Mouse (Mus musculus) spleen, adult 12 weeks (tissue): ENCODE measurements around the gene Prorsd1.
"Not testable (repeated sequence)": the region's sequence is repeated elsewhere in the genome, so short reads cannot be mapped to it uniquely, and the experiment has no call there.

Experiments
- DNase-seq: peaks from one replicate; pipeline ENCODE4 v3.0.0; 2022; ENCODE audit warnings: low spot score

Gene Prorsd1

DNA sequence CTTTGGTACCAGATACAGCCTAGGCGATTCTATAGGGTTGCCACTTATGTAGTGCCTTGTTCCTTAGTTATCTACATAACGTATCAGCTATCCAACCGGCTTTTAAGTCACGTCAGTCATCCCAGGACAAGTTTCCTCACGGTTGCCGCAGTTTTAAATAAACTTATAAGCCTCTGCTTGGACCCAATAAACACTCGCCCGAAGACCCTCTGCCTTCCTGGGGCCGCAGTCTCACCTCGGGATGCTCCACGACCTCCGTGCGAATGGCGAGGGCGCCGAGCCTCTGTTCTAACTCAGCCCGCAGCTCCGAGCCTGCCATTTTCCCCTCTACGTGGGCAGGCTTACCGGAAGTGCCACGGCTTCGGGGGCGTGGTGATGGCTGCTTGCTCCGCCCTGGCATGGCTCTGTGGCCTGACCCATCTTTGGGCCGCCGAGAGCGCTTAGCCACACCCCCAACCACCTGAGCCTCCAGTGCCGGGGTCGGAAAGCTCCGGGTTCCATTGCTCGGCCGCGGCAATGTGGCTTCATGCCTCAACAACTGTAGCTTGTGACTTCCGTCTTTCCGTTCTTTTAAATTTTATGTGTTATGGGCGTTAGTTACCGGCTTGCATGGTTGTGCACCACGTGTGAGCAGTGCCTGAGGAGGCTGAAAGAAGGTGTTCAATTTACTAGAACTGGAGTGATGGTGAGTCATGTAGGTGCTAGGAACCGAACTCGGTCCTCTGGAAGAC is at the start of gene Prorsd1:
Prorsd1 (minus strand) TSS at position 352 of the 731 bp plus-strand sequence.
- DNase-seq, result peak; percentile 91

GRCm38 (mm10) chr11:29563406-29563805 is 48.6 kb upstream of the Prorsd1 start:
- DNase-seq, result no peak

DNA sequence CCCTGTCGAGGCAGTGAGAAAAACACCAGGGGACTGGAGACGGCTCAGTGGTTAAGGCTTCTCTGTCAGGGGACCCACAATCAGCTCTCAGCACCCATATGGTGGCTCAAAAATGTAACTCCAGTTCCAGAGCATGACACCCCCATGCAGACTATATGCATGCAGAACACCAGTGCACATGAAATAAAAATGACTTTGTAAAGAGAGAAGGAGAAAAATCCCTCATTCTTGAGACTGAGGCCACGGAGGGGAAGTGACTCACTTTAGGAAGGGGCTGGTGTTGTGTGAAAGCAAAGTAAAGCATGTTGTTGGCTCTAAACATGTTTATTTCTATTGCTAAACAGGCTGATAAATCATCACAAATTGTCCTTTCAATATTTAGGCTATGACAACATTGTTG is 46.2 kb upstream of the Prorsd1 start:
- DNase-seq, result no peak

DNA sequence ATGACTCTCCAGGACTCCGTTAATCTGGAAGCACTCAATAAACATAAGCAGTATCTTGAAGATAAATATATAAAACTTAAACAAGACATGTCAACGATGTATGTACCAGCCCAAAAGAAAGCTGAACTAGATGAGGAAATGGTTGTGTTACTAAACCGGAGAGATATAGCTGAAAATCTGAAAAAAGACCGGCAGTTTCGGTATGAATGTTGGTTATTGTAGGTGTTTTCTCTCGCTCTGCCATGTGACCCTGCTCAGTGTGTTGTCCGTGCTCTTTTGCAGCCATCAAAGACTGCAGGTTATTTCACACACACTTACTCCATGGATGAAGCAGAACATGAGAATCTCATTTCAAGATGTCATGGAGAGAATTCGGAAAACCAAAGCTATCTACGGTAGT is 45.6 kb upstream of the Prorsd1 start:
- no peak for DNase-seq

DNA sequence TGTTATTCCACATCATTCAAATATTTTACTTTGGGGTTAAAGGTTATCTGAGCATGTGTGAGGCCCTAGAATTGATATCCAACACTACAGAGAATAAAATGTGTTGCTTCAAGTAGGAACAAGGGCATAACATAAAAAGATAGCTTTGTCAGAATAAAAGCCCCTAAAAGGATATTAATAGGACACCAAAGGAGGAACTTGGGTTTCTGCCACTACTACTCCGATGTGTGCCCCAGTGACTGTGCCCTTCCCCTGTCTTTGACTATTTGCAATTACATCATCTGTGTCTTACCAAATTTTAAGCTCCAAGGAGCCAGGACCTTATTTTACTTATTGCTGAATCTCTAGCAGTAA is 34.6 kb upstream of the Prorsd1 start:
- no peak for DNase-seq

DNA sequence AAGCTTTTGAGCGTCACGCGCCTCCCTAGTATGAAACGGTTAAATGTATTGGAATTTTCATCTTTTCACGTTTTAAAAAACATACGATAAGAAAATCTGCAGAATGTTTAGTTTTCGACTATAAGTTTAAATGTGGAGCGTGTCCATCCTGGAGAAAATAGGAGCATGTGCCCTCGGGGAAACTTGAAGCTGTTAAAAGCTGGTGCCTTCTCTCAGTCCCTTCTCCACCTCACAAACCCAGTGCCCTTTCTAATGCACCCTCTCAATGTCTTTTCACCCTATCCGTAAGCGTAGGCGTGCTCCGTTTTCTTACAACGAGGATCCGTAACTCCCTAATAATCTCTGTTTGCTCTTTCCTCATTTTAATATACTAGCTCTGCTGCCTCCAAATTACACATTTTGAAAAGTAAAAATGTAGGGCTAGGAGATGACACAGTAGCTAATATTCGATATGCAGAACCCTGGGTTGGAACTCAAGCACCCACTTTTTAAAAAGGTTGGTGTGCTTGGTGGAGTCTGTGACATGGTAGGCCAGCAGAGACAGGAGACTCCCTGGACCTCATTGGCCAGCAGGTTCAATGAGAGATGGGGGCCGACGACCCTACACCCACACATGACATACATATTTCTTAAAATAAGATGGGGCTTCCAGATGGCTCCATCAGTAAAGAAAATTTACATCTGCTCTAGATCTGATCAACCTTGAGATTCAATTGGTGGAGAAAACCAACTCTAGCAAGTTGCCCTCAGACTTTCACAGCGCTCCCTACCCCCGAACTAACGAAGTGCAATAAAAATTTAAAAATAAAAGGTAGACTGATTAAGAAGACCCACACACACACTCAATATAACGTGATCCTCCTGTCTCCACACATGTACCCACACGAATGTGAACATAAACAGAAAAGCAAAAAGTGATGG is 33.9 kb upstream of the Prorsd1 start:
- no peak for DNase-seq

DNA sequence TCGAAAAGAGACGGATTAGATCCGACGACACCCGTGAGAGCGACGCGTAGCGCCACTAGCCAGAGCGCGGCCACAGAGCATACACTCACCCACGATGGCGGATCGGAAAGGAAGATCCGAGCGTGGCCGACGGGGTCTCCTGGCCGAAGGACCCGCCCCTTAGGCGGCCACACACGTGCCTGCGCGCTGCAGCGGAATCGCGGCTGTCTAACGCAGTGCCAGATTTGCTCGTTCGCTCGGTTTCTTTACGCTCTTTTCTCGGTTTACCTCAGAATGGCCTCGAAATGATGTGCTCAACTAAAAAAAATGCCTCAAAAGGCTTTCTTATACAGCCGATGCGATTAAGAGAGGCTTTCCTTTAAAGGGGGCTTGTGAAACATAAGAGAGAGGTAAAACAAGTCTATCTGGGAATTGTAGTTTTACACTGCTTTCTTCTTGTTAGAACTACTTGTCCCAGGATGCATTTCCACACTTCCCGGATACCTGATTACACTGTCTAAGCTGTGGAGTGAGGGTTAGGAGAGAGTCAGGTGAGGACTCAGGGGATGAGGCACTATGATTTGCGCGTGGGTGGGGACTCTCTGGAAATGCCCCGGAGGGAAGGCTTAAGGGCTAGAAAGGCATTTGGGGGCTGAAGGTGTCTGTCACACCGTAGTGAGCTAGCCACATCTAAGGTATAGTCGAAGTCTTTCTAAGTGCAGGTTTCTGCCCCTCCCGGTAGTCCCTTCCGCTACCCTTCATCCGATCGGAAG is 33.1 kb upstream of the Prorsd1 start, which contains the start of the genes Clhc1 and Rps27a:
Clhc1 (plus strand) TSS at position 199 of the 752 bp plus-strand sequence.
Rps27a (minus strand) TSS at position 358 of the 752 bp plus-strand sequence.
- DNase-seq, result peak; percentile 94

- no peak for DNase-seq
Observed at GRCm38 (mm10) chr11:29547249-29547751, 32.5 kb upstream of the Prorsd1 start.

DNA sequence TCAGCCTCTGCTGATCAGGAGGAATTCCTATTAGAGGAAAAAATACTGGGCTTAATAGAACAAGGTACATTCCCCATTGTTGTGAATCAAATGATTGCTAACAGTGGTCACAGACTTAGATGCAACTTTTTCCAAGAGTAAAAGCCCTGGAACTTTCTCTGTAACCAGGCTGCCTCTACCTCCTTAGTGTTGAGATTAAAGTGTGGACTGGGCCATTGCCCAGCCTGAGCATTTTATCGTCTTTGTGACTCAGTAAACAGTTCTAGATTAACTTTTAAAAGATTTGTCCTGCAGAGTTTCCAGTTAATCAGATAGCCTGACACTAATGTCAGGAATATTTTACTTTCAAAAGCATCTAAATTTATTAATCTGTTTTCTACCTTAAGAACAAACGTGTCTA is 31.9 kb upstream of the Prorsd1 start:
- DNase-seq, result no peak

- DNase-seq, result not testable (repeated sequence)
Observed at GRCm38 (mm10) chr11:29546297-29546696, 31.5 kb upstream of the Prorsd1 start.

DNA sequence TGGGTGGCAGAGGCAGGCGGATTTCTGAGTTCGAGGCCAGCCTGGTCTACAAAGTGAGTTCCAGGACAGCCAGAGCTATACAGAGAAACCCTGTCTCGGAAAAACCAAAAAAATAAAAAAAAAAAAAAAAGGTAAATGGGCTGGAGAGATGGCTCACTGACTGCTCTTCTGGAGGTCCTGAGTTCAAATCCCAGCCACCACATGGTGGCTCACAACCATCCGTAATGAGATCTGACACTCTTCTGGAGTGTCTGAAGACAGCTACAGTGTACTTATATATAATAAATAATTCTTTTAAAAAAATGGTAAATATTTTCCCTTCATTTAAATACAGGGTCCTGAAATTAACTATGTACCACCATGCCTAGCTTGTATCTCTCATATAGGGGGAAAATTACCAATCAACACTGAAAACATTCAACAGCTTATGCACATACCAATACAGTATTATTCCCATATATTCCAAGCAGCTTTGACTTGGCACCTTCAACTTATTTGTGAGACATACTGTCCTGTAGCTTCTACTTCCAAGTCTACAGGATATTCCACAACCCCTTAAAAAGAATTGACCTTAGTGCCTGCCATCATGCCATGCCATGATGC is 30.4 kb upstream of the Prorsd1 start:
- not testable (repeated sequence) for DNase-seq

GRCm38 (mm10) chr11:29544225-29544945 is 29.6 kb upstream of the Prorsd1 start:
- DNase-seq, result no peak

GRCm38 (mm10) chr11:29538201-29538600 is 23.4 kb upstream of the Prorsd1 start:
- DNase-seq, result no peak

DNA sequence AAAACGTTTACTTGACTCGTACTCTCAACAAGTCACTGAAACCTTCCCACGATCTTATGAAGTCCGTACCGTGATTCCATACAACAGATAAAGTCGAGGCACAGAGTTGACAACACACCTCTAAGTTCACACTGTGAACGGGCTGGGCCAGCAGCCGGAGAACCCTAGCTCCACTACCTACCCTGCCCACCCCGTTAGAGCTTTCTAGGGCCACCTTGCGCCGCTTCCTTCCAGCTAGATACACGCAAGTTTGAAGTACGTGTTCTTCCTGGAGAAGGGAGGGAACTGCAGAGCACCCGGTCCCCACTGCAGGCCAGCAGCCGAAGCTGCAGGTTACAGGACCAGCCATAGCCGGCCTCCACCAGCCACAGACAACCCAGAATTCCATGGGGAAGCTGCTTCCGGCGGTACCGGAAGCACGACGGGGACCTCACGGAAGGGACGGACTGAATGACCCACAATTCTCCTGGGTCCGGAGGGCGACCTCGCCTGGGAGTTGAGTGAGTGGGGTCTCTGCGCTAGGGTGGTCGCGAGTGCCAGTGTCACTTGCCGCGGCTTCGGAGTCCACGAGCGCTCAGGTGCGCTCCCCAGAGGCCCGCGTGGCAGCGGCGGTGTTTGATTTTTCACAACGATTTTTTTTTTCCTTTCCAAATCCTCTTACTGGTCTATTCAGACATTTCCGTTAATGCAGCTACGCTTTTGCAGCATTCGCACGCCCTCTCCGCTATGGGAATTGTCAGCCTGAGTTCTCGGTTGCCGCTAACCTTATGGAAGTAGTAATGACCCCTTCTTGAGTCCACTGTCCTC is 11.4 kb upstream of the Prorsd1 start, which contains the start of gene Mtif2:
Mtif2 (plus strand) TSS at position 421 of the 807 bp plus-strand sequence.
- peak; percentile 63 for DNase-seq

DNA sequence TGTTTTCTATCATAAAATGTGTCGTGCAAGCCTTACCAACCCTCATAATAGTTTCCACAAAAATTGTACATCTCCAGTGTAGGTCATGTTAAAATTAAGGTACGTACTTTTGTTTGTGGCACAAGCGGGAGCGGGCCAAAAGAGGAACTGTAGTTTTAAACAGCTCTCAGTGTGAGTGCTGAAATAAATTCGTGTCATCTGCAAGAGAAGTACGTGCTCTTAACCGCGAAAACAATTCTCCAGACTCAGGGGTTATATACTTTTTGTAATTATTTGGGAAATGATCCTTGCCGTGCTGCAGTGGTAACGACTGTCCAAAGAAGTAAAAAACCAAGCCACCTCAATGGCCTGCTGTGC is 530 bp downstream of the Prorsd1 start:
- no peak for DNase-seq

GRCm38 (mm10) chr11:29512818-29513535 is 1.9 kb downstream of the Prorsd1 start:
- DNase-seq, result no peak

GRCm38 (mm10) chr11:29509421-29509820 is 5.4 kb downstream of the Prorsd1 start:
- DNase-seq, result no peak

DNA sequence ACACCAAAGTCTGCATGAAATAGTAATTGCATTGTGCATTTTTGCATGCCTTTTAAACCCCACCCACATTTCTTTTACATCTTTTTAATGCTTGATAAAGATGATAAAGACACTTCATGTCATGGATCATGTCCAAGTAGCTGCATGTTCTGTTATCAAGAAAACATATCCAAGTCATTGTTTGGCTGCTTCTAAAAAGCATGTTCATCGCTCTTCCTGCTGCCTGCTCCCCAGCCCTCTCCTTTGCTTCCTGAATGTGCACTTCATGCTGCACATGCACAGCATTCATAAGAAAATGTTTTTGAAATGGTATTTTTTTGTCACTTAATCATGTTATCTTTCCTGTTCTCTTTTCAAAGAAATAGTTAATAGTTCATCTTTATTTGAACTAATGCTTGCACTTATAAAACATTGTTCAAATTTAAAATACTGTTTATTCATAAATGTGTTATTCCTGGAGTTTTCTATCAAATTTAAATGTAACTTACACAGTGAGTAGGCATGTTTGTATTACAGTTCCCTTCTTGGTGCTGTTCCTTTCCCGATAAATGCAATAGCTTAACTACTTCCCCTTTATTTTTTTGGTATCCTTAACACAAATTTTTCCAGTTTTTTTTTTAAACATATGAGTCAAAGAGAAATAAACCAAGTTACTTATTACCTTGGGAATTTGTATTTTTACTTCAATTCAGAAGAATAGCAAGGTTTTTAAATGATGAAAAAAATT is 9.8 kb downstream of the Prorsd1 start:
- DNase-seq, result no peak
